Mouse (Mus musculus): Measurements from ENCODE around the gene Jdp2.

Gene Jdp2

GRCm38 (mm10) chr12:85687846-85688245 is 89.0 kb downstream of the Jdp2 start:
- TF ChIP-seq NANOG (IDR thresholded peaks at IDR 0.05; ENCODE audit: borderline replicate concordance, low read length): no peak
- 0 out of 2 replicates have a peak, but pooled peaks have one; percentile 2 for TF ChIP-seq CTCF (conservative IDR thresholded peaks at IDR 0.05; ENCODE audit: low read length)
- no peaks in the 10 kb centered on the region for H3K9me3 ChIP-seq (ENCODE audit: low read length)

More at GRCm38 (mm10) chr12:85687846-85688245, 89.0 kb downstream of the Jdp2 start:
- no peaks in the 10 kb centered on the region for H3K36me3 ChIP-seq (ENCODE audit: insufficient read depth, low read length)
- H3K4me1 ChIP-seq (replicated peaks; ENCODE audit: low read depth, low read length): peaks cover 11% of the 10 kb centered on the region
- H3K27me3 ChIP-seq (ENCODE audit: insufficient read depth, low read length): peaks cover 53% of the 10 kb centered on the region
- no peak overlapping the region for H3K4me3 ChIP-seq (replicated peaks; ENCODE audit: low read length)
